Mouse (Mus musculus) stomach, postnatal 0 days (tissue): ENCODE data around the gene Tbc1d17.

Experiments used
- CTCF ChIP-seq: IDR thresholded peaks from 2 replicates; pipeline ENCODE4 v1.5.1; 2016; ENCODE audit warnings: antibody characterized with exemption, low read depth, mild to moderate bottlenecking, moderate library complexity
- EP300 ChIP-seq: optimal IDR thresholded peaks from 2 replicates; pipeline ENCODE3; 2016; ENCODE audit warnings: antibody characterized with exemption

DNA sequence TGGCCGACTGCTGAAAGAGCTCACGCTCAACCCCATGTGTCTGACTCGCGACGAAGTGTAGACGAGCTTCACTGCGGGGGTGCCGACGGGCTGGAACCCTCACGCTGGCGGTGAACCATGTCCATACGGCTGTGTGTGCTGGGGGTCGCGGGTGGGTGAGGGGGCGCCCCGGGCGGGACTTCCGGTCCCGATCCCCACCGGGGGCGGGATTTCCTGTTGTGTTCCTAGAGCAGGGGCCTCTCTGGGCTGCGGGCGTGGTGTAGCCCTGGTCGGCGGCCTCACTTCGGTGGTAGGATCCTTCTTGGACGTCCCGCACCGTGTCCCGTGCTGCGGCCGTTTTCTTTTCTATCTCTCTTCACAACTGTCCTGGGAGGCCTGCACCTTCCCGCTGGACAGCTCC is 1.3 kb upstream of the Tbc1d17 start:
- TF ChIP-seq CTCF (no peak), EP300 (peak; percentile 40)
